Mouse (Mus musculus) thymus, adult 18-20 months (tissue): ENCODE results near the gene Ankrd17.

Experiments used
- DNase-seq, 2 experiments: peaks; one replicate each; pipeline ENCODE4 v3.0.0; 2022; ENCODE audit warnings: mixed read lengths in 2 of 2

Ankrd17 gene

DNA sequence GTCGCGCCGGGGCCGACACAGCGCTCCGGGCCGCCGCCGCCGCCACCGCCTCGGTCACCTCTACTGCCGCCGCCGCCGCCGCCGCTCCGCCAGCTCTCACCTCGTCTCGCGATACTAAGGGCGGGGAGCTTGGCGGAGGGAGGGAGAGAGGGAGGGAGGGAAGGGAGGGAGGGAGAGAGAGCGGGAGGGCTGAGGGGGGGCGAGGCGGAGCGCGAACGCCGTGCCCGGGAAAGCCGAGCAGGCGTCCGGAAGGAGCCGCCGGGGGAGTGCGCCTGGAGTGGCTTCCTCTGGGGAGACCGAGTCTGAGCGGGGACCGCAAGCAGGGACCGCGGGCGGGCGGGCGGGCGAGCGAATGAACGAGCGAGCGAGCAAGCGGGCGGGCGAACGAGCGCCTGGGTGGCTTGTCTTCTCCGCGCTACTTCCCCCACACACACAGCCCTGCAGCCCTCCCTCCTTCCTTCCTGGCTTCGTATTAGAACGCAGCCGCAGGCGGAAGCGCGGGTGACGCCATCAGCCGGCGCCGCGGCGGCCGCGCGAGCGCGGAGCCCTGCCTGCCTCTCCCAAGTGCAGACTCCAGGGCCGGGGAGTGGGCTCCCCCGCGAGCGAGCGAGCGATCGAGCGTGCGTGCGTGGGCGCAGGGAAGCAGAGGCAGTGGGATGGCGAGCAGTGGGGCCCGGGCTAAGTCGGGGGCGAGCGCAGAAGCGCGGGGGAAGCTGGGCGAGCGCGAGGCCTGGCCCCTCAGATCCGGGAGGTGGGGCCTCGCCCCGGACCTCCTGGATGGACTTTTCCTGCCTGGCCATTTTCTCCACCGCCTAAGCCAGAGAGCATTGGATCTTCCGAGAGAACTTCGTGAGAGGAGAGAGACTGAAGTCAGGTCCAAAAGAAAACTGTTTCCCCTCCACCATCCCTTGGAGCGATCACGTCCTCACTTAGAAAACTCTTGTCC is at the start of gene Ankrd17:
Gene Ankrd17 (minus strand): TSS at position 457 of the 946 bp plus-strand sequence.
- peak; percentile 82 to 85 for DNase-seq

DNA sequence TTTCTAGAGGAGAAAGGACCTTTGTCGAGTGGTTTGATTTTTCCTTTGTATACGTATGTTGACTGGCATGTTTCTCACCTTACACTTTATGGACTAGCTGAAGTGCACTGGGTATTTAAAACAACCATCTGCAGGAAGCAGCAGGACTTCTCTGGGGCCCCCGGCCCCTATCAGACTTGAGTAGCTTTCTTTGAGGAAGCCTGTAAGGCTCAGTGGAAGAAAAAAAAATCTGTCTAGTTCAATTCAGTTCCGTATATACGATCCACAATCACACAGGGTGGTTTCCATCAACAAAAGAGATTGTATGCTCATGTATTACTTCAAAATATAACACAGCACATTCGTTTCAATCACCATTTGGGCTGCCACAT is 48.5 kb upstream of the Ankrd17 start:
- no peak for DNase-seq

DNA sequence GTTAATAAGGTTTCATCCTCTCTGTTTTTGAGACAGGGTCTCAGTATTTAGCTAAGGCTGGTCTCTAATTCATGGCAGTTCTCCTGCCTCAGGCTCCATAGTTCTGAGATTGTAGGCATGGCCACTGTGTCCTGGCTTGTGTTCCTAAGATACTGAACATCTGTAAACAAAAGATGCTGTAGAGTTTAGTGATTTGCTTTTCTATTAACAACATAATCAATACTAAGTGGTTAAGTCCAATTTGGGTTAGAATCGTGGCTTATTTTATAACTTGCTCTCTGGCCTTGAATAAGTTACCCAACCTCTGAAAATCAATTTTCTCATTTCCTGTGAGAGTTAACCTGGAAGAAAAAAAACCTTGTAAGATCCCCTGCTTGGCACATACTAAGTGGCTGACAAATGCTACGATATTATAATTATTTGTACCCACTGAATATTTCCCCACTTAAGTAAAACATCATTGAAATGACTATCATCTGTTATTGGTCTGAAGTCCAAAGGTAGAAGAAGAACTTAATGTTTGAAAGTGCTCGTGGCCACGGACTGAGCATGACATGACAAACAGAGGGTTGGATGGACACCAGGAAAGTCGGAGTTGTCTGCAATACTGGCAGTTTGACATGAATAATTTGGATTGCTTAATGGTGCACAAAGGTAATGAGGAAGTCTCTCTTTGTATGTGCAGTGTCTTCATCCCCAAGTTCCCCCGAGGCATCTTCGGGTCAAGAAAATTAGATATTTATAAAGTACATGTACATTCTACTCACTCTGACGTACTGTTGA is 48.0 kb upstream of the Ankrd17 start:
- DNase-seq, result no peak

DNA sequence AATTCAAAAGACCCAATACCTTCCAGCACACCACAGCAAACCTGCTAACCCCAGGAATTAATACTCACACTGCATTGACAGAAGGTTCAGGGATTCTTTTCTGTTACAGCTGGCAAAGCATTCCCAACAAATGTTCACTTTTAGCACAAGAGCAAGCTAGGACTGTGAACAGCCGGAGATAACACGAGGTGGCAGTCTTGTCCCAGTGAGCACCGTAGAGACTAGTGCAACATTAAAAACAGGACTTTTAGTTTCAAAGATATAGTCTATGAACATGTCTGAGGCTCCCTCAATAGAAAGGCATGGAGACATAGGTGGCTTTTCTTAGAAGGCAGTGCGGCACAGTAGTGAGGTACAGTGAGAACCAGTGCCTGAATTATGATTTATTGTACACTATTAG is 38.8 kb upstream of the Ankrd17 start:
- no peak for DNase-seq

DNA sequence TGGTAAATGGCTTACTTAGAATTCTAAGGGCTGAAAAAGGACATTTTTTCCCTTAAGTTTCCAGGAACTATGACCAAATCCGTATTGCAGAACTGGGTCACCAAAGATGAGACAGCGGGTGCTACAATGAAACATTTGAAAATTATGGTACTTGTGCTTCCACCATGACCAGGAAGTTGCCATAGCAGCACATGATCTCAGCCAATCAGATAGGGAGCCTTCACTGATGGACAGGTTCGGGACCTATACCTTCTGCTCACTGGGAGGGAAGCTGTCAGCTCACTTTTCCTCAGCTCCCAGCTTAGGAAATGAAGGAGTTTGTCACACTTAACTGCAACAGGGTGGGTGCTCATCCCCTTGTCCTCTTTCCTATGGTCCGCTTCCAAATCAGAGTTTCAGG is 30.4 kb upstream of the Ankrd17 start:
- no peak for DNase-seq

DNA sequence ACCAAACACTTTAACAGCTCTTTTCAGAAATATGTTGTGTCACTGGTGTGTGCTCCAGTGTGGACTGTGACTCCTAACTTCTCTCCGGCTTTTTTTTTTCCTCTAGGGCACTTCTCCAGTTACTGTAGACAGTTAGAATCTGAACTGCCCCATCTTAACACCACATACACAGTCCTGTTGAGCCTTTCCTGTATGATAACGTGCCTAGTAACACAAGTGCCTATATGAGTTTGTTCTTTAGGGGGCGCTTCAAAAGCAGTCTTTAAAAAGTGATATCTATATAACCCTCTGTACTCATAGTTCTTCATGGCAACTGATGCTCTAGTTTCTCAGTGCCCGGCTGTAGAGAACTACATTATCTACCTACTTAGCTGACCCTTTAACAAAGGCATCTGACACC is 27.9 kb upstream of the Ankrd17 start:
- no peak for DNase-seq

DNA sequence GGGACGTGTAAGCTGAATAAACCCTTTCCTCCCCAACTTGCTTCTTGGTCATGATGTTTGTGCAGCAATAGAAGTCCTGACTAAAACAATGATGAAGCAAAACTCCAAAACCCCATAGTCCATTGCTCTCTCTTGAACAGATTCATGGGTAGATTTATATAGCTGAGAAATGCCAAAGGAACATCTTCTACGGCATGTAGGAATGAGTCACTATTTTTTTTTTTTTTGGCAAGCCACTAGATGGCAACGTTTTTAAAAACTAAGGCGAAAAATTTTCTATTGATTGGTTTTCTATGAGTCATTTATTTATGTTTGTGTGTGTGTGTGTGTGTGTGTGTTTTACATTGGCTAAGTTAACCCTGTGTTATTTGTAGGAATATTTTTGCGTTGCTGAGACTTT is 27.4 kb upstream of the Ankrd17 start:
- no peak for DNase-seq

DNA sequence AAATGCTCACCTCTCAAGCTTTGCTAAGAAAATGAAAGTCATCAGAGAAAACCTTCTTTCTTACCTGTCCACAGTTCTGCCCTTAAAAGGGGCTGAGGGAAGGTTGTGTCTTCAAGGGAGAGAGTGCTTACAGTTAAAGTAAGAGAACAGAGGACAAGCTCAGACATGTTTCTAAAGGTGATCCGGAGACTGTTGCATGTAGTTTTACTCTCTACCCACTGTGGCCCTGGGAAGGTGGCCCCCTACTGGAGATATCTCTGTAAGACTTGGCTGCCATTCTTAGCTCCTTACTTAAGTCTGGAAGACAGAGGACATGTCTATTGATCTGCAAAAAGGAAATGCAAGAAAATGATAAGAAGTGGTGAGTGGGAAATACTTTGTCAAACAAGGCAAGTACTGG is 16.7 kb upstream of the Ankrd17 start:
- DNase-seq, result no peak

DNA sequence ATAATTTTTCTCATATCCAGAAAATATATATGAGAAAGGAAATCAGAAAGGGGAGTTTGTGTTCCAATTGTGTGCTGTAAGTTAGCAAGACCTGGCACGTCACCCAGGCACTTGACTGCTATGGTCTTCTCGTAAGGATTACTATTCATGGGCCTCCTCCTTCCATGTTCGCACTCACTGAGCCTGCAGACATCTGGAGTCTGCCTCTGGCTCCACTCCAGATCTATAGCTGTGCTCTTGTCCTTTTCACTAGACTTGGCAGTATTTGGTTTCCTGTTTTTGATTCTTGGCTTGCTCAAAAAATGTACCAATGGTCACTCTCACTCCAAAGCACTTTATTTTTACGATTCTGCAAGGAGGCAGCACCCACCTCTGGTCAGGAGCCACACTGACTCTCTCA is 15.1 kb upstream of the Ankrd17 start:
- no peak for DNase-seq

DNA sequence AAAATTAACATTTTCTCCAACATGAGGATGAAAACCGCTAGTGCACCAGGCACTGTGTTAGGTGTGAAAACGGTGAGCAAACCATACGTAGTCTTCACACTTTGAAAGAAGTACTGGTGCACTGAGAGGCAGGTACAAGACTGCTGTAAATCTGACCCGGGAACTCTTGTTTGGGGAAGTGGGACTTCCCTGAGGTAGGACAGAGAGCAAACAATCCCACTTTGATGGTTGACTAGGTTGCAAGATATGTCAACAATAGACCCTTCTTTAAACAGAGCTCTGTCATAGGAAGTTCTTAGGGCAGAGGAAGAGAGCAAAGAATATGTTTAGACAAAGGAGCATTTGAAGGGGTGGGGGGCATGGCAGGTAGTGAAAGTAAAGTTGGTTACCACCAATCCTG is 7.3 kb upstream of the Ankrd17 start:
- DNase-seq, result no peak

DNA sequence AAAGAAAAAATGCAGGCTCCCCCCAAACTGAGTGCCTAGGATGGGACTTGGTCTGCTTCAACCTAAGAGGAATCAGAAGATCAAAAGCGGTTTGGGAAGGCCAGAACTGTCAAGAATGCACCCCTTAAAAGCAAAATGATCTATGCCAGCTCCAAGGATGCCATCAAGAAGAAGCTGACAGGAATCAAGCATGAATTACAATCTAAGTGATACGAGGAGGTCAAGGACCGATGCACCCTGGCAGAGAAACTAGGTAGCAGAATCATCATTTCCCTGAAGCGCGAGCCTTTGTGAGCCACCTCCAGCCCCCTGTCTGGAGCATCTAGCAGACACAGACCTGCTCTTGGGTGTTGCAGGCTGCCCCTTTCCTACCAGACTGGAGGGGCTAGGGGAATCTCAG is 4.0 kb upstream of the Ankrd17 start:
- DNase-seq, result no peak

DNA sequence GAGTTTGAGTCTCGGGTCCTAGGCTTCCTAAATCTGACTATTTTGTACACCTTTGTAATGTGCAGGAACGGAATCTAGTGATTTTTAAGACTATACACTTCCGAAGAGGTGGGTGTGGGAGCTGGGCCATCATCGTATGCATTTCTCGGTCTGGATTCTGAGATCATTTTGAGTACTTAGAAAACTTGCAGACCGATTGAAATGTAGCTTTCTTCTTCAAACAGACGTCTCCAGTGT is 608 bp upstream of the Ankrd17 start, which contains the start of gene Gm9958:
Gene Gm9958 (plus strand): TSS at position 138 of the 237 bp plus-strand sequence.
- no peak for DNase-seq

DNA sequence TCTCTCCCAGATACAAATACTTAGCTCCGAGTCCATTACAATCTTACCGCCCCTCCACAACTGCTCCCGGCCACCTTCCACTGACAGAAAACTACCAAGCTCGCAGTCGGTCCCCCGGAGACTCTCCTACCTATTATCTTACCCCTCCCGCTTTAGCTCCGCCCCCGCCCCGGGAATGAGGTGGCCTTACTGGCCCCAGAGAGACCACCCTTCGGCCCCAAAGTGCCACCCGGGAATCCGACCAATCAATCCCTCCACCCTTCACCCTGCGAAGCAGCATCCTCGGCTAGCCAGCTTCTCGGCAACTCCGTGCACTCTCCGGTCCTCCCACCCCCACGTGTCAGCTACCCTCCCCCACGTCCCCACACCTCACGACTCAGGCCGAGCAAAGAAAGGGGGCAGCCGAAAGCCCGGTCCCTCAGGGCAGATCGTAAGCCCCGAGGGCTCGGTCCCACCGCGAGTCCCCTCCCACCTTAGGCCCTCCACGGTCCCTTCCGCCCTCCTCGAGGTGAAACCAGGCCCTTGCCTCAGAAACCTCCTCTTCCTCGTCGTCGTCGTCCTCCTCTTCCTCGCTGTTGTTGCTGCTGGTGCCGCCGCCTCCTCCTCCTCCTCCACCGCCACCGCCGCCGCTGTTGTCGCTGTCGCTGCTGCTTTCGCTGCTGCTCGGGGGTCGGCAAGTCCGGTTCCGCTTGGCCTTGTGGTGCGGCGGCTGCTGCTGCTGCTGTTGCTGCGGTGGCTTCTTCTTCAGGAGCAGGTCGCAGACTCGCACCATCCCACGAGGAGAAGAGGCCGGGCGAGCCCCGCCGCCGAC is 1.0 kb downstream of the Ankrd17 start:
- DNase-seq, result peak; percentile 50 to 60

DNA sequence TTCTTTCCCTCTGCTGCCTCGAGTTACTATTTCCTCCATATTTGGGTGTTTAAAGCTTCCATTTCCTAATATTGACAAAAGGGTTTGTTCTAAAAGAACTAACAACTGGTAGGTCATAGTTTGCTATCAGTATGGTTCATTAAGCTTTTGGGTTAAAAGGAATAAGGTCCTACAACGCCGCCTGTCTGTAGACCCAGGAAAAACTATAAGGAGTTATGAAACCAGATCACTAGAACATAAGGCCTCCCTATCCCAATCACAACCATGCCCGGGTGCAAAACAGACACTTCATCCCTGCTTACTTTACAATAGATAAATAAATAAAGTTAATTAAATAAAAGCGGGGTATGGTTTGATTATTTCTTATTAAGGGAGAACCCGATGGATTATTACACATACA is 1.9 kb downstream of the Ankrd17 start:
- peak in 1 of 2 experiments; percentile 36 for DNase-seq

DNA sequence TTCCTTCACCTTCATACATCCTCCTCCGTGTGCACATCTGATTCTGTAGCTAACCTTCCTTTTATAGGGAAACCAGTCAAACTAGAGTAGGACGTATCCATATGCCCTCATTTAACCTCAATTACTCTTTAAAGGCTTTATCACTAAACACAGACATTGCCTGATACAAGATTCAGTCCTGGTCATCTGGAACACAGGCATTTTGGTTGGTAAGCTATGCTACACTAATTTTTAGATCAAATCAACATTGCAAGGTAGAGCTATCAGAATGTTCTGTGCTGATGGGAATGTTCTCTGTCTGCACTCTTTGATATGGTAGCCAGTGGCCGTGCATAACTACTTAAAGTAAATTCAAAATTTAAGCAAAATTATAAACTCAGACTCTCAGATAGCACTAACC is 10.6 kb downstream of the Ankrd17 start:
- DNase-seq, result no peak

DNA sequence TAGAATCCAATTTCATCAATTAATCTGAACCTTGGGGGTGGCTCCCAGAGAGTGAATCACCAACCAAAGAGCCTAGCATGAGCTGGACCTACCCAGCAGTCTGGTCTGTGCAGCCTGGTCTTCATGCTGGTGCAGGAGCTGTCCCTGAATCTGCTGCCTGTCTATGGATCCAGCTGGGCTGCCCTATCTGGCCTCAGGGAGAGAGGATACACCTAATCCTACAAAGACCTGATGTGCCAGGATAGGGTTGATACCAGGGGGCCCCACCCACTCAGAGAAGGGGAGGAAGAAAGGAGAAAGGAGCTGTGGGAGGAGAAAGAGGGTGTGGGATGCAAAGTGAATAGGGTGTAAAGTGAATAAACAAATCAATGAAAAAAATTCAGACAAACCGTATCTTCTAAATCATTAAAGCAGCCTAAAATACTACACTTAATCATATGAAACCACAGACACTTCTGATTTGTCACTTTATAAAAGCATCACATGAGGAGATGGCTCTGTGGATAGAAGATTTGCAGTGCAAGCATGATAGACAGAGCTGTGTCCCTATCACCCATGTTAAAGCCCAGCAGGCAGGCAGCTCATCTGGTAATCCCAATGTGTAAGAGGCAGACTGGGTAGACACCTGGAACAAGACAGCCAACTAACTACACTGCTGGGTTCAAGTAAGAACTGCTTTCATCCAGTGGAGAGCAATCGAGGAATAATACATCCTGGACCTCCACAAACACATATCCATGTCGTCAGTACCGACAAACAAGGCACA is 12.6 kb downstream of the Ankrd17 start:
- DNase-seq, result no peak

DNA sequence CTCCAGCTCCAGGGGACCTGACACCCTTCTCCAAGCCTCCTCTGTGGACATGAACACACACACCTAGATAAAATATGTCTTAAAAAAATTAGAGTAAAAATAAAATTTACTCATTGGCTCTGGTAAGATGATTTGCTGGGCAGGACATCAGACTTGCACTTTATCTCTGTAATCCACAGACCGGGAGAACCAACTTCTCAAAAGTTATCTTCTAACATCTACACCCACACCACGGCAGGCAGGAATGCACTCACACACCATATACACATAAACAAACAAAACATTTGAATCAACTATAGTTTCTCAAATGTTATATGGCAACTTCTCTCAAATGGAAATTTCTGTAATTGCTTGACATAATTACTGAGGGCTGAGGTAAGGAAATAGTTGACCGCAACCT is 19.5 kb downstream of the Ankrd17 start:
- DNase-seq, result no peak

DNA sequence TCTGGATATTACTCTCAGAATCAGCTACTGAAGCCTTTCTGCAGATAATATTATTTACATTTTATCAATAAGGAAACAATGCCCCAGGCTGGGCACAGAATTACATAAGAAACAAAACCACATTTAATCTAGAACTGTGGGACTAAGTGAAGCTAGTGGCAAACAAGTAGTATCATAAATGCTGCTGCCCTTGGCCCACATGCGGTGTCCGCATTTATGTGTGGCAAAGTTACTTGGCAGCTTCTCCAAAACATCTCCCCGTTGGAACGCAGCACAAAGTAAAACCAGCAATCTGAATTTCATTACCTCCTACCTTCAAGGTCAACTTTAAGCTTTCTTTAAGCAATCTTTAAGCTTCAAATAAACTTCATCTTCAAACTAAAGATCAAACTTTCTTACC is 25.5 kb downstream of the Ankrd17 start:
- DNase-seq, result no peak

DNA sequence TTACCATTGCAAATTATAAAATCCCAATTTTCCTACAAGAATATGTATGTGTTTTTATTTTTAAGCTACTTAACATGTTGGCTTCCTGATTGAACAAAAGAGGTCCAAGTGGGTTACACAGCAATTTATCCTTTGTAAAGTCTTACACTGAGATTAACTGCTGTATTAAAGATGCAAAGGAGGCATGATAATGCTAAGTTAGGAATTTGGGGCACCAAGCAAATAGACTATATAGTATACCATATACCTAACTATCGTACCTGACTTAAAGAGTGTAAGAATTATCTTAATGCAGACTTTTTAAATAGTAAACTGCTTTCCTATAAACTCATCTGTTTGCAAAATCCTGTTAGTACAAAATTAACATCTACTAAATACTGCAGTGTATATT is 26.4 kb downstream of the Ankrd17 start:
- no peak for DNase-seq

DNA sequence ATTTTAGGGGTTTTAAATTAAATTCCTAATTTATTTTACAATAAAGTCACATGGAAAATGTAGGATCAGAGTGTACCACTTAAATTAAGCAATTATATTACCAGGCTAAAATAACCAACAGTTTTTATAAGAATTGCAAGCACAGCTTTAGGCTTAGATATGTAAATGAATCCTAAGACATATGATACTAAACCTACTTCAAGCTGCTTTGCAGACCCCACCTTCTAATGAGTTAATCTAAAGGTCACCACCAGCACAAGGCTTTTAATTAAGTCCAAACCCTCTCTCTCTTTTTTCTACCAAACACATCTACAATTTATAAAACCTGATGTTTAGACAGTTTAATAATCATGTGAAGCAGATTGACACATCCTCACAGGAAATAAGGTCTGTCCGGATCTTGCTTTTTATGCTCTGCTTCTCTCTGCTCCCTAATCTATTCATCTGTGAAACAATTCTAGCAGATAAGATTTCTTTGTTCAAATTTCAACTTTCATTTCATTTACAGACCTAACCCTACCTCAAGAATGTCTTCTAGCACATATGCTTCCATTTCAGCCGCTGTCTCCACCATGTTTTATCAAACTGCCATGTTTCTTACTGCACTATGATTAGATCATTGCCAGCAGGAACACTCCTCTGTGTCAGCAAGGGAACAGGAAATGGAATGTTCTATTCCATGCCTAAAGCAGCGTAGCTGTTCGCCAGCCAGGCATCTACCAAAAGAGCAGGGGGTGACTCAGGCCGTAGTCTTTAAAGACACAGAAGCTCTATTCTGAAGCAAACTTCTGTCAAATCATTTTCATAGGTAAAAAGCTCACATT is 27.0 kb downstream of the Ankrd17 start:
- DNase-seq, result peak in 1 of 2 experiments; percentile 15

DNA sequence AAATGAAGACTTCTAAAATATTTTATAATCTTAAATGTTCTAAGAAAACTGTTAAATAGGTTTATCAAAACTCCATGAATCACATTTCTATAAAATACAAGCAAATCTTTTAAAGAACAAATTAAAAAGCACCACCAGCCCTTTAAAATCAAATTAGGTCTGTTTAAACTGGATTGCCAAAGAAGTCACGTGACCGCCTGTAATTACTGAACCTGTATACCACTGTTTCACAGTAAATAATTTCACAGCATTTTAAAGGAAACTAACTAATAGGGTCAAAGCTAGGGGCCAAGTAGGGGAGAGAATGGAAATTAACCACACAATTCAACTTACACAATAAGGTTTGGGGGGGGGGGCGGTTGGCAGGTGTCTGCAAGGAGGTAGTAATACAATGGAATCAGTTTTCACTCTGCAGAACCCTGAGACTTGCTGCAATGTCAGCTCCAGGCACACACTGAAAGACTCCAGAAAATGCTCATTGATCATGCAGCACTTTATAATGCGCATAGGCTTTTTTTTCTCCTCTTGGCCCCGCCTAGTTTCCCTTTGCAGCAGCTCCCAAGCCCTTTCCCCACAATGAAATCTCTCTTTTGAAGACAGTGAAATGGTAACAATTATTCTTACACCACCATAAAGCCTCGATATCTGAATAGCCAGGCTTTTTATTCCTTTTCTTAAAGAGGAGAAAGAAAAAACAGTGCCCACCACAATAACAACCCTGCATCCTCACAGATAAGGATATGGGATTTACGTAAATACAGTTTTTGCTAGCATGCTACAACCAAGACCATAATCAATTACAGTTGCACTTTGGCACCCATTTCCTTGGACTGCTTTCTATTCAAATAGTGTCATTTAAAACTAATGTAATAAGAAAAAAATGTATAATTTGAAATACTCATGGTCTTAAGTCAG is 27.9 kb downstream of the Ankrd17 start:
- DNase-seq, result no peak
